8 mouse cellular contexts compared by ENCODE assay signal in genomic region chr15:31417796-31418685, GRCm38 (mm10). TPM values are rescaled to one million over a fixed set of nuclear protein-coding genes. Genes with fewer than 3 reads are reported as not detected.
A peak's percentile ranks its signal among the peaks of the same experiment; 100 is the strongest.
DNase-seq lines count a peak whose midpoint lies in the region; ATAC-seq lines count a peak whose summit lies in the region.

No protein-coding gene starts in this region.

- H3K4me3 ChIP-seq in erythroblast, embryonic 14.5 days (replicated peaks) = peak overlapping the region; percentile 6

- H3K4me1 ChIP-seq in erythroblast, embryonic 14.5 days (ENCODE audit: control insufficient read depth) = peaks cover 9% of the 10 kb centered on the region

- no peaks in the 10 kb centered on the region for H3K36me3 ChIP-seq in erythroblast, embryonic 14.5 days (ENCODE audit: control insufficient read depth)

- H3K9me3 ChIP-seq in erythroblast, embryonic 14.5 days (ENCODE audit: control insufficient read depth, low read length) = no peaks in the 10 kb centered on the region

- peak; percentile 28 for DNase-seq in adrenal gland, adult 2 months
- DNase-seq in heart, postnatal 4 days = peak; percentile 56
- DNase-seq in layer of hippocampus, adult 9-10 months (ENCODE audit: low spot score) = peak; percentile 51
- DNase-seq in lung, postnatal 14 days = peak; percentile 83
- peak; percentile 75 to 79 for DNase-seq in right cerebral cortex, postnatal 36 days (ENCODE audit: low spot score in 2 of 2)
- no peak for DNase-seq in retina, embryonic 14.5 days (ENCODE audit: low spot score)

- no peaks in the 10 kb centered on the region for H3K27me3 ChIP-seq in erythroblast, embryonic 14.5 days (ENCODE audit: control insufficient read depth)

- peak; percentile 58 for ATAC-seq in CD4-positive, CD25-positive, alpha-beta regulatory T cell, adult 4 months

RNA-seq across cellular contexts. Expression of gene Ropn1l, which starts 35.5 kb away (rescaled TPM):
- 1 to 10 TPM in 1 of 2 experiments, not detected in 1; 1.0 TPM for polyA plus RNA-seq in CD4-positive, CD25-positive, alpha-beta regulatory T cell, adult 4 months (2017; shearing (Covaris generic))
- 1 to 10 TPM; 1.8 to 4.2 TPM for total RNA-seq in adrenal gland, adult 2 months (2021)
- polyA plus RNA-seq in adrenal gland, adult 2 months (2012; rRNA removed) = 10.2 and 11.3 TPM in 2 replicates
- 0.06 and 0.13 TPM in 2 replicates for polyA plus RNA-seq in erythroblast, embryonic 14.5 days (2012)
- under 1 TPM; 0.38 TPM for total RNA-seq in heart, postnatal 4 days (2021)

RNA-seq across cellular contexts. Expression of gene Ankrd33b, which starts 50.5 kb away (rescaled TPM):
- polyA plus RNA-seq in CD4-positive, CD25-positive, alpha-beta regulatory T cell, adult 4 months (2017; shearing (Covaris generic)) = not detected
- 1 to 10 TPM; 1.1 to 1.9 TPM for total RNA-seq in adrenal gland, adult 2 months (2021)
- 1.5 and 1.9 TPM in 2 replicates for polyA plus RNA-seq in adrenal gland, adult 2 months (2012; rRNA removed)
- 0.04 TPM in 1 of 2 replicates, not detected in the other for polyA plus RNA-seq in erythroblast, embryonic 14.5 days (2012)
- total RNA-seq in heart, postnatal 4 days (2021) = 10 to 100 TPM; 12.8 to 13.4 TPM
